Mouse (Mus musculus): ENCODE measurements around the gene Cpne1. TPM values are rescaled to one million over a fixed set of nuclear protein-coding genes. Genes with fewer than 3 reads are reported as not detected.

The Cpne1 gene
- polyA plus RNA-seq, 1 experiment from 2014 or later, result 43.1 TPM

GRCm38 (mm10) chr2:156087391-156088110, 24.2 kb downstream of the Cpne1 start:
- no peak for TF ChIP-seq CTCF (IDR thresholded peaks at IDR 0.05; ENCODE audit: low read depth)
- WGBS, result 88% methylated on average over 7 of the region's 7 CpGs
- no peak for DNase-seq (ENCODE audit: low spot score)

GRCm38 (mm10) chr2:156084541-156084940, 27.2 kb downstream of the Cpne1 start:
- no peak for TF ChIP-seq CTCF (IDR thresholded peaks at IDR 0.05; ENCODE audit: low read depth)
- H3K27ac ChIP-seq, result no peak overlapping the region
- ATAC-seq (replicated peaks; ENCODE audit: low FRiP score, low read depth), result no peak
- H3K9me3 ChIP-seq (replicated peaks; ENCODE audit: low read length), result no peaks in the 10 kb centered on the region
- no peak for DNase-seq (ENCODE audit: low spot score)
- H3K36me3 ChIP-seq (ENCODE audit: insufficient read depth, low read length), result no peaks in the 10 kb centered on the region
- H3K4me3 ChIP-seq (replicated peaks; ENCODE audit: low read depth, low read length), result no peak overlapping the region
- 81% methylated on average over 3 of the region's 3 CpGs for WGBS
- H3K4me1 ChIP-seq (replicated peaks; ENCODE audit: insufficient read depth, low read length), result no peaks in the 10 kb centered on the region
- H3K9ac ChIP-seq (ENCODE audit: low read depth, low read length), result no peak overlapping the region
- no peaks in the 10 kb centered on the region for H3K27me3 ChIP-seq (ENCODE audit: insufficient read depth, low read length)
- no peak overlapping the region for H3K4me2 ChIP-seq (ENCODE audit: low read length)

More at GRCm38 (mm10) chr2:156087391-156088110, 24.2 kb downstream of the Cpne1 start:
- no peak overlapping the region for H3K4me2 ChIP-seq (ENCODE audit: low read length)
- H3K9me3 ChIP-seq (replicated peaks; ENCODE audit: low read length), result no peaks in the 10 kb centered on the region
- no peak overlapping the region for H3K9ac ChIP-seq (ENCODE audit: low read depth, low read length)
- H3K27me3 ChIP-seq (ENCODE audit: insufficient read depth, low read length), result no peaks in the 10 kb centered on the region
- H3K36me3 ChIP-seq (ENCODE audit: insufficient read depth, low read length), result 0 out of 2 replicates have a peak, but pooled peaks cover 3% of the 10 kb centered on the region
- no peak for ATAC-seq (replicated peaks; ENCODE audit: low FRiP score, low read depth)
- no peak overlapping the region for H3K27ac ChIP-seq
- H3K4me1 ChIP-seq (replicated peaks; ENCODE audit: insufficient read depth, low read length), result no peaks in the 10 kb centered on the region
- H3K4me3 ChIP-seq (replicated peaks; ENCODE audit: low read depth, low read length), result no peak overlapping the region

DNA sequence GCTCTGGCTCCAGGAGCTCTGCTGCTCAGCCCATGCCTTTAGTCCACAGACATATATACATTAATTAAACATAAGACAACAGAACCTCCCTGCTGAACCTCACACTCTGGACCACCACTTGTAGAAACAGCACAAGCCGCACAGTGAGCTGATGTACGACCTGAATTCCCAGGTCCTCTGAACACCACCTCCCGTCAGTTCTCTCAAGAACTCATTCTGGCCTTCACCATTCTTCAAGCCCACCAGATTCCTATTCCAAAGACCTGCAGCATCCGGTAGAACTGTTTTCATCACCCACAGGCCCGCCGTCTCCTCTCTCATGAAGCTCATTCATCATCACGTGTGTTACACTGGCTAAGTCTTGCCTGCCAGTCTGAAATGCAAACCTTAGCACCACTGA, 31.4 kb downstream of the Cpne1 start:
- Histone ChIP-seq H3K27me3 (ENCODE audit: insufficient read depth, low read length) (no peaks in the 10 kb centered on the region), H3K4me2 (ENCODE audit: low read length) (no peak overlapping the region), H3K27ac (no peak overlapping the region), H3K9ac (ENCODE audit: low read depth, low read length) (no peak overlapping the region), H3K4me3 (replicated peaks; ENCODE audit: low read depth, low read length) (no peak overlapping the region), H3K36me3 (ENCODE audit: insufficient read depth, low read length) (peaks cover 27% of the 10 kb centered on the region), H3K9me3 (replicated peaks; ENCODE audit: low read length) (no peaks in the 10 kb centered on the region), H3K4me1 (replicated peaks; ENCODE audit: insufficient read depth, low read length) (no peaks in the 10 kb centered on the region)
- no peak for DNase-seq (ENCODE audit: low spot score)
- TF ChIP-seq CTCF (IDR thresholded peaks at IDR 0.05; ENCODE audit: low read depth), result no peak
- ATAC-seq (replicated peaks; ENCODE audit: low FRiP score, low read depth), result no peak
- 81% methylated on average over 7 of the region's 7 CpGs for WGBS

DNA sequence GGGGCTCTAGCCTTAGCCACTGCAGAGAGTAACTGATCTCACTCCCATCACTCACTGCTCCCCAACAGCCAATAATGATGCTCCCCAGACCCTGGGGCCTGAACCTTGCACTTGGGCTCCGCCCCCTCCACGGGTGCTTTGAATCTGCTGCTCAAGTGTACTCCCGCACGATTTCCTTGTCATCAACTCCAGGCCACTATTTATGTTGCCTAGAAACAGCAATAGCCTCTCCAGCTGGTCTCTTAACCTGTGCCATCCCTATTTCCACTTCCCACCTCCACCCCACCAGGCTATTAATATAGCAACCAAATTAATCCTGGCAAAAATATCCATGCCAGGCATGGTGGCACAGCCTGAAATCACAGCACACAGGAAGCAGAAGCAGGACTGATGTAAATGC, 32.1 kb downstream of the Cpne1 start:
- ATAC-seq (replicated peaks; ENCODE audit: low FRiP score, low read depth) (0 out of 2 replicates have a peak, but pooled peaks have one; percentile 36), DNase-seq (ENCODE audit: low spot score) (no peak)
- Histone ChIP-seq H3K4me2 (ENCODE audit: low read length) (no peak overlapping the region), H3K27ac (no peak overlapping the region), H3K9ac (ENCODE audit: low read depth, low read length) (no peak overlapping the region), H3K4me1 (replicated peaks; ENCODE audit: insufficient read depth, low read length) (no peaks in the 10 kb centered on the region), H3K9me3 (replicated peaks; ENCODE audit: low read length) (no peaks in the 10 kb centered on the region), H3K4me3 (replicated peaks; ENCODE audit: low read depth, low read length) (no peak overlapping the region), H3K36me3 (ENCODE audit: insufficient read depth, low read length) (peaks cover 33% of the 10 kb centered on the region), H3K27me3 (ENCODE audit: insufficient read depth, low read length) (no peaks in the 10 kb centered on the region)
- 40% methylated on average over 4 of the region's 4 CpGs for WGBS
- TF ChIP-seq CTCF (IDR thresholded peaks at IDR 0.05; ENCODE audit: low read depth), result no peak

DNA sequence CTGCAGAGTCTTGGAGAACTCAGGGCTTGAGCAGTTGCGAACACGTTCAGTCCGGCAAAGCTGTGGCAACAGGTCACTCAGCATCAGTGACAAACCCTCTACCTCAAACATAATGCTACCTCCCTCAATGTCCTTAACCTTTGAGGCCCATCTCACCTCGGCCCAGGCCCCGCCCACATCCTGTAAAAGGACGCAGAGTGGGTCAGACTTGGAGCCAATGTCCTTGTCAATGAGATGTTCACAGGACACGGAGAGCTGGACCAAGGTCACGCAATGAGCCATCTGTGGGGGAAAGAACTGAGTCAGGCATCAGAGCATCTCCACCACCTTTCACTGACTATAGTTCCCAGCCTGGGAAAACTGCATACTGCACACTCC, 32.6 kb downstream of the Cpne1 start:
- DNase-seq (ENCODE audit: low spot score), result no peak
- WGBS, result 80% methylated on average over 8 of the region's 8 CpGs
- ATAC-seq (replicated peaks; ENCODE audit: low FRiP score, low read depth), result no peak
- Histone ChIP-seq H3K9me3 (replicated peaks; ENCODE audit: low read length) (no peaks in the 10 kb centered on the region), H3K36me3 (ENCODE audit: insufficient read depth, low read length) (peaks cover 34% of the 10 kb centered on the region), H3K9ac (ENCODE audit: low read depth, low read length) (no peak overlapping the region), H3K27me3 (ENCODE audit: insufficient read depth, low read length) (no peaks in the 10 kb centered on the region), H3K27ac (no peak overlapping the region), H3K4me3 (replicated peaks; ENCODE audit: low read depth, low read length) (no peak overlapping the region), H3K4me2 (ENCODE audit: low read length) (no peak overlapping the region), H3K4me1 (replicated peaks; ENCODE audit: insufficient read depth, low read length) (no peaks in the 10 kb centered on the region)
- TF ChIP-seq CTCF (IDR thresholded peaks at IDR 0.05; ENCODE audit: low read depth), result no peak

- TF ChIP-seq CTCF (IDR thresholded peaks at IDR 0.05; ENCODE audit: low read depth), result no peak
- no peak for DNase-seq (ENCODE audit: low spot score)
- ATAC-seq (replicated peaks; ENCODE audit: low FRiP score, low read depth), result no peak
- WGBS, result 88% methylated on average over 16 of the region's 16 CpGs
- H3K9me3 ChIP-seq (replicated peaks; ENCODE audit: low read length), result no peaks in the 10 kb centered on the region
- no peak overlapping the region for H3K9ac ChIP-seq (ENCODE audit: low read depth, low read length)
- no peak overlapping the region for H3K4me2 ChIP-seq (ENCODE audit: low read length)
- peaks cover 40% of the 10 kb centered on the region for H3K36me3 ChIP-seq (ENCODE audit: insufficient read depth, low read length)
- H3K27me3 ChIP-seq (ENCODE audit: insufficient read depth, low read length), result no peaks in the 10 kb centered on the region
- no peaks in the 10 kb centered on the region for H3K4me1 ChIP-seq (replicated peaks; ENCODE audit: insufficient read depth, low read length)
- H3K4me3 ChIP-seq (replicated peaks; ENCODE audit: low read depth, low read length), result no peak overlapping the region
- no peak overlapping the region for H3K27ac ChIP-seq
Measured at GRCm38 (mm10) chr2:156078421-156079182, 33.2 kb downstream of the Cpne1 start.
